32 mouse cellular contexts compared by ENCODE assay signal in genomic region chr17:30743947-30744346, GRCm38 (mm10).
DNase-seq lines count a peak whose midpoint lies in the region; ATAC-seq and TF ChIP-seq lines count a peak whose summit lies in the region.
"Had no signal": no experiment of that assay in that cellular context is flagged by ENCODE, and none has a peak within 500 bp of the region (broad histone marks: within the 10 kb centered on the region; RNA-seq: fewer than 3 reads in every experiment).

No protein-coding gene starts in this region.

- WGBS in midbrain, postnatal 0 days = 82% methylated on average over 3 of the region's 3 CpGs
- 80% methylated on average over 3 of the region's 3 CpGs for WGBS in midbrain, embryonic 14.5 days

- H3K36me3 ChIP-seq in midbrain, postnatal 0 days (ENCODE audit: insufficient read depth, low read length) = no peaks in the 10 kb centered on the region
- no peaks in the 10 kb centered on the region for H3K36me3 ChIP-seq in midbrain, embryonic 14.5 days (ENCODE audit: control insufficient read depth, insufficient read depth, low read length)
- peaks cover 72% of the 10 kb centered on the region for H3K36me3 ChIP-seq in G1E (replicated peaks)
- H3K36me3 ChIP-seq: embryonic facial prominence, embryonic 13.5 days; forebrain, embryonic 12.5 days; limb, embryonic 12.5 days; midbrain, embryonic 12.5 days; neural tube, embryonic 15.5 days had no signal

- H3K27ac ChIP-seq in layer of hippocampus, adult 2 months = no peak overlapping the region
- H3K27ac ChIP-seq in midbrain, postnatal 0 days (ENCODE audit: low read depth, low read length) = no peak overlapping the region
- no peak overlapping the region for H3K27ac ChIP-seq in midbrain, embryonic 14.5 days (replicated peaks; ENCODE audit: low read depth, low read length)
- H3K27ac ChIP-seq: embryonic facial prominence, embryonic 13.5 days; forebrain, embryonic 12.5 days; hindbrain, embryonic 14.5 days; left cerebral cortex, adult 2 months; limb, embryonic 12.5 days; midbrain, embryonic 12.5 days; neural tube, embryonic 15.5 days; stomach, postnatal 0 days had no signal

- no peak overlapping the region for H3K9ac ChIP-seq in midbrain, postnatal 0 days (replicated peaks; ENCODE audit: low read length, poor library complexity, severe bottlenecking)
- H3K9ac ChIP-seq in midbrain, embryonic 14.5 days (replicated peaks; ENCODE audit: low read length) = no peak overlapping the region
- H3K9ac ChIP-seq: embryonic facial prominence, embryonic 13.5 days; forebrain, embryonic 12.5 days; hindbrain, embryonic 14.5 days; limb, embryonic 12.5 days; midbrain, embryonic 12.5 days; neural tube, embryonic 15.5 days had no signal

- no peak overlapping the region for H3K4me2 ChIP-seq in midbrain, postnatal 0 days (ENCODE audit: low read depth, low read length, poor library complexity, severe bottlenecking)
- H3K4me2 ChIP-seq in midbrain, embryonic 14.5 days (ENCODE audit: low read length) = no peak overlapping the region
- H3K4me2 ChIP-seq: embryonic facial prominence, embryonic 13.5 days; forebrain, embryonic 12.5 days; heart, embryonic 11.5 days; hindbrain, embryonic 14.5 days; limb, embryonic 12.5 days; midbrain, embryonic 12.5 days; neural tube, embryonic 15.5 days had no signal

- peak; percentile 47 for TF ChIP-seq CTCF in layer of hippocampus, adult 2 months (conservative IDR thresholded peaks at IDR 0.05)
- TF ChIP-seq CTCF in midbrain, postnatal 0 days (IDR thresholded peaks at IDR 0.05) = peak; percentile 16; the same call in 1 of the 2 replicates
- TF ChIP-seq CTCF in G1E (IDR thresholded peaks at IDR 0.05; ENCODE audit: low read depth, low read length) = 0 out of 2 replicates have a peak, but pooled peaks have one; percentile 5

- no peak overlapping the region for H3K4me3 ChIP-seq in layer of hippocampus, adult 2 months
- H3K4me3 ChIP-seq in midbrain, postnatal 0 days (ENCODE audit: low read depth, low read length) = no peak overlapping the region
- no peak overlapping the region for H3K4me3 ChIP-seq in midbrain, embryonic 14.5 days (replicated peaks; ENCODE audit: low read depth, low read length)
- H3K4me3 ChIP-seq in G1E (ENCODE audit: low read depth, low read length) = no peak overlapping the region
- H3K4me3 ChIP-seq: embryonic facial prominence, embryonic 13.5 days; erythroblast, embryonic 14.5 days; forebrain, embryonic 12.5 days; left cerebral cortex, adult 2 months; limb, embryonic 12.5 days; midbrain, embryonic 12.5 days; neural tube, embryonic 15.5 days had no signal

- ATAC-seq in midbrain, postnatal 0 days (ENCODE audit: low FRiP score) = no peak
- ATAC-seq in midbrain, embryonic 14.5 days (ENCODE audit: low FRiP score, low TSS enrichment) = no peak
- ATAC-seq in G1E (ENCODE audit: extremely low read depth, insufficient number of reproducible peaks, low FRiP score, poor library complexity, severe bottlenecking) = no peak
- ATAC-seq: activated CD4-positive, CD25-positive, alpha-beta regulatory T cell, adult 4 months; CD4-positive, CD25-positive, alpha-beta regulatory T cell, adult 4 months; inflammation-experienced regulatory T-cells, adult 6 months had no signal

- no peak for DNase-seq in layer of hippocampus, adult 2 months (ENCODE audit: low spot score in 2 of 2)
- no peak for DNase-seq in layer of hippocampus, postnatal 14 days (ENCODE audit: low spot score in 2 of 2)
- no peak for DNase-seq in midbrain, postnatal 0 days (ENCODE audit: low spot score)
- no peak for DNase-seq in midbrain, embryonic 14.5 days
- no peak for DNase-seq in G1E (ENCODE audit: low spot score)
- no peak for DNase-seq in right cerebral cortex, postnatal 36 days (ENCODE audit: low spot score in 2 of 2)
- no peak for DNase-seq in right cerebral cortex, adult 2 months (ENCODE audit: low spot score in 2 of 2)
- DNase-seq: adrenal gland, adult 2 months; adrenal gland, postnatal 36 days; cerebellum, adult 18-20 months; cerebellum, postnatal 10 days; gastrocnemius, postnatal 14 days; heart, adult 11 months; heart, postnatal 4 days; kidney, adult 11 months; kidney, postnatal 14 days; lung, adult 2 months; right cerebral cortex, postnatal 4 days; thymus, postnatal 4 days had no signal

- no peaks in the 10 kb centered on the region for H3K4me1 ChIP-seq in midbrain, postnatal 0 days (ENCODE audit: insufficient read depth, low read length)
- no peaks in the 10 kb centered on the region for H3K4me1 ChIP-seq in midbrain, embryonic 14.5 days (ENCODE audit: control insufficient read depth, insufficient read depth, low read length)
- no peaks in the 10 kb centered on the region for H3K4me1 ChIP-seq in G1E (ENCODE audit: insufficient read depth, low read depth, low read length)
- H3K4me1 ChIP-seq: embryonic facial prominence, embryonic 13.5 days; forebrain, embryonic 12.5 days; limb, embryonic 12.5 days had no signal

- H3K9me3 ChIP-seq in midbrain, postnatal 0 days (ENCODE audit: low read length) = no peaks in the 10 kb centered on the region
- H3K9me3 ChIP-seq in midbrain, embryonic 14.5 days (ENCODE audit: control insufficient read depth, low read length) = no peaks in the 10 kb centered on the region
- peaks cover 51% of the 10 kb centered on the region for H3K9me3 ChIP-seq in G1E (replicated peaks)
- H3K9me3 ChIP-seq: embryonic facial prominence, embryonic 13.5 days; forebrain, embryonic 12.5 days; limb, embryonic 12.5 days; midbrain, embryonic 12.5 days; neural tube, embryonic 15.5 days had no signal

- H3K27me3 ChIP-seq in midbrain, postnatal 0 days (ENCODE audit: insufficient read depth, low read length) = no peaks in the 10 kb centered on the region
- H3K27me3 ChIP-seq in midbrain, embryonic 14.5 days (ENCODE audit: control insufficient read depth, insufficient read depth, low read length) = no peaks in the 10 kb centered on the region
- H3K27me3 ChIP-seq in G1E (ENCODE audit: insufficient read depth, low read length) = no peaks in the 10 kb centered on the region
- H3K27me3 ChIP-seq: embryonic facial prominence, embryonic 13.5 days; forebrain, embryonic 12.5 days; limb, embryonic 12.5 days; midbrain, embryonic 12.5 days; neural tube, embryonic 15.5 days had no signal
